Mouse (Mus musculus): ENCODE results near the gene Bspry. TPM values are rescaled to one million over a fixed set of nuclear protein-coding genes. Genes with fewer than 3 reads are reported as not detected.

Gene Bspry
- total and polyA plus RNA-seq, 2 experiments from 2014 or later: 0.15 TPM; not detected in 1

DNA sequence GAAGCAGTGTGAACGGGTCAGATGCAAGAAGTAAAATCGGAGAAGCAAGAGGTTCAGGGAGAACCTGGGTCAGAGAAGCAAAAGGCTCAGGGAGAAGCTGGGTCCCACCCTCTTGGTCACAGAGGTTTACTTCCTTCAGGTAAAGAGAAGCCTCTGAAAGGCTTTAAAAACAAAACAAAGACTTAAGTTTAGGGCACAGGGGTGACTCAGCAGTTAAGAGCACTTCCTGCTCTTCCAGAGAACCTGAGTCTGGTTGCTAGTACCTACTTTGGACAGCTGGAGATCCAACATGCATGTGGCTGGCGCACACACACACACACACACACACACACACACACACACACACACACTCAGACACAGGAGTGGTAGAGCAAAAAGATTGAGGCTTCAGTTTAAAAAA lies 5.1 kb downstream of the Bspry start:
- ATAC-seq (ENCODE audit: insufficient read depth, low read depth): no peak
- TF ChIP-seq CTCF (IDR thresholded peaks at IDR 0.05; ENCODE audit: low read depth) (no peak), EP300 (IDR thresholded peaks at IDR 0.05; ENCODE audit: low read depth) (no peak)

DNA sequence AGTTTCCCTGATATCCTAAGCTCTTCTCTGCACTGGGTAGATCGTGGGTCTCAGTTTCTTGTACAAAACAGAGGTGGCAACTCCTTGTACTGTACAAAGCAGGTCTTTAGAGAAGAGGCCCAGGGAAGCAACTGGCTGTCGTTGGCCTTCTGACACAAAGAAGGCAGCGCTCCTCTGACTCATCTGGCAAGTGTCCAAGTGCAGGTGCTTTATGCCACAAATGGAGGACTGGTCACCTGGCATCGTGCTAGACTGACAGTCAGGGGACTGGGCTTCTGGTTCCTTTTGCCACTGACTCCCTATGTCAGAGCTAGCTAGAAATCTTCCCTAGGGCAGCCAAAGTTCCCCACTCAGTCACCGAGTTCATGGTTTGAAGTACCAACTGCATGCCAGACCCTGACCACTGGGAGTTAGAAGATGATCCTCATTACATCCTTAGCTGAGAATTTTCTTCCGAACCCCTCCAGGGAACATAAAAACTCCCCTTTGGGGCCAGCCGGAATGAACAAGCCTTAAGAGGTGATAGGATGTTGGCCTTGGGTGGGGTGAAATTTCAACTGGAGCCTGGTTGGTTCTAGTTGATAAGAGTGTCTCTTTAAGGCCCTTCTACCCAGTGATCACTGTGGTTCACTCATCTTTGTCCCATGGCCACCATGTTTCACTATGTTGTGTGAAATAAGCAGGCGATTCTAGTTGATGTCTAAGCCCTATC lies 5.8 kb downstream of the Bspry start:
- H3K9ac ChIP-seq (replicated peaks; ENCODE audit: low read depth, low read length): no peak overlapping the region
- DNase-seq (ENCODE audit: low spot score) (no peak), ATAC-seq (ENCODE audit: insufficient read depth, low read depth) (no peak)
- H3K27me3 ChIP-seq (ENCODE audit: control insufficient read depth, insufficient read depth, low read length): no peaks in the 10 kb centered on the region
- 67% methylated on average over 8 of the region's 8 CpGs for WGBS
- no peak overlapping the region for H3K4me3 ChIP-seq (ENCODE audit: low read depth, low read length)
- TF ChIP-seq EP300 (IDR thresholded peaks at IDR 0.05; ENCODE audit: low read depth) (no peak), CTCF (IDR thresholded peaks at IDR 0.05; ENCODE audit: low read depth) (no peak)
- H3K9me3 ChIP-seq (replicated peaks; ENCODE audit: control insufficient read depth, low read length): no peaks in the 10 kb centered on the region
- H3K4me2 ChIP-seq (ENCODE audit: low read depth, low read length): no peak overlapping the region
- no peaks in the 10 kb centered on the region for H3K36me3 ChIP-seq (replicated peaks; ENCODE audit: control insufficient read depth, insufficient read depth, low read length)
- no peaks in the 10 kb centered on the region for H3K4me1 ChIP-seq (ENCODE audit: control insufficient read depth, insufficient read depth)
- H3K27ac ChIP-seq (ENCODE audit: low read depth): no peak overlapping the region

More for the DNA sequence above, 5.1 kb downstream of the Bspry start:
- Histone ChIP-seq H3K27ac (ENCODE audit: low read depth) (no peak overlapping the region), H3K4me1 (ENCODE audit: control insufficient read depth, insufficient read depth) (peaks cover 4% of the 10 kb centered on the region; the same call in 1 of the 2 replicates), H3K27me3 (ENCODE audit: control insufficient read depth, insufficient read depth, low read length) (peaks cover 2% of the 10 kb centered on the region), H3K4me2 (ENCODE audit: low read depth, low read length) (no peak overlapping the region), H3K9me3 (replicated peaks; ENCODE audit: control insufficient read depth, low read length) (no peaks in the 10 kb centered on the region), H3K36me3 (replicated peaks; ENCODE audit: control insufficient read depth, insufficient read depth, low read length) (no peaks in the 10 kb centered on the region), H3K4me3 (ENCODE audit: low read depth, low read length) (no peak overlapping the region), H3K9ac (replicated peaks; ENCODE audit: low read depth, low read length) (no peak overlapping the region)
- no peak for DNase-seq (ENCODE audit: low spot score)
- WGBS: 67% methylated on average over 3 of the region's 3 CpGs

DNA sequence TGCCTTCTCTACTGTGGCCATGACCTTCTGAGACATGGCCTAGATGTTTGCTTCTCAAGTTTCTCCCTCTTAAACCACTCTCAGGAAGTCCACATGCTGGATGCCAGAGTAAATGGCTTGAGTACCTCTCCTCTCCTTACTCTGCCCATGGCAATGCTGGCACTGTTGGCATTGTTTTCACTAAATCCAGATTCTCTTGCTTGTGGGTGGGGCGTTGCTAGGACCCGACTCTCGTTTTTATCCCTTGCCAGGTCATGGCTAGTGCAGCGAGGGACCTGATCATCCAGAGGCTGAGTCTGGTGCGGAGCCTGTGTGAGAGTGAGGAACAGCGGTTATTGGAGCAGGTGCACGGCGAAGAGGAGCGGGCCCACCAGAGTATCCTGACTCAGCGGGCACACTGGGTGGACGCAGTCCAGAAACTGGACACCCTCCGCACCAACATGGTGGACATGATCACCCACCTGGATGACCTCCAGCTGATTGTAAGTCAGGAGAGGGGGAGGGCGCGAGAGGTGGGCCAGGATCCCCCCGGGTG lies 6.4 kb downstream of the Bspry start:
- no peak for TF ChIP-seq CTCF (IDR thresholded peaks at IDR 0.05; ENCODE audit: low read depth)
- no peak for TF ChIP-seq EP300 (IDR thresholded peaks at IDR 0.05; ENCODE audit: low read depth)
- WGBS: 85% methylated on average over 15 of the region's 15 CpGs
- H3K4me3 ChIP-seq (ENCODE audit: low read depth, low read length): no peak overlapping the region
- no peaks in the 10 kb centered on the region for H3K4me1 ChIP-seq (ENCODE audit: control insufficient read depth, insufficient read depth)
- H3K27ac ChIP-seq (ENCODE audit: low read depth): no peak overlapping the region
- ATAC-seq (ENCODE audit: insufficient read depth, low read depth): no peak
- H3K9me3 ChIP-seq (replicated peaks; ENCODE audit: control insufficient read depth, low read length): no peaks in the 10 kb centered on the region
- no peaks in the 10 kb centered on the region for H3K27me3 ChIP-seq (ENCODE audit: control insufficient read depth, insufficient read depth, low read length)
- no peak for DNase-seq (ENCODE audit: low spot score)
- no peak overlapping the region for H3K9ac ChIP-seq (replicated peaks; ENCODE audit: low read depth, low read length)
- no peak overlapping the region for H3K4me2 ChIP-seq (ENCODE audit: low read depth, low read length)
- H3K36me3 ChIP-seq (replicated peaks; ENCODE audit: control insufficient read depth, insufficient read depth, low read length): no peaks in the 10 kb centered on the region

DNA sequence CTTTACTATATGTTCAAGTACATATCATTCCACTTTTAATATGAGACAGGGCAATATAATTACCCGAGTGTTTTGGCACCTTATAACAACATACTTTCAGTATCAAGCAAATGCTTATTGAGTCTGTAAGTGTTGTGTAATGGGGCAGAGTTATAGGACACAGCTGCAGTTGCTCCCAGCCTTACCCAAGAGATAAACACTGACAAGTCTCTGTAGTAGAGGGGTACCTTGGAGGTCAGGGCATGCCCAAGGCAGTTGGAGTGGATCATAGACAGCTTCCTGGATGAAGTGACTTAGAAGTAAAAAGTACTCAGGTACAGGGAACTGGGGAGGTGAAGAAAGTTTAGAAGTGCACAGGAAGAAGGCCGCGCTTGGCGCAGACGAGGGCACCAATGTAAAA lies 7.3 kb downstream of the Bspry start:
- no peaks in the 10 kb centered on the region for H3K9me3 ChIP-seq (replicated peaks; ENCODE audit: control insufficient read depth, low read length)
- TF ChIP-seq EP300 (IDR thresholded peaks at IDR 0.05; ENCODE audit: low read depth): no peak
- TF ChIP-seq CTCF (IDR thresholded peaks at IDR 0.05; ENCODE audit: low read depth): no peak
- no peak overlapping the region for H3K4me3 ChIP-seq (ENCODE audit: low read depth, low read length)
- 84% methylated on average over 5 of the region's 5 CpGs for WGBS
- no peak overlapping the region for H3K27ac ChIP-seq (ENCODE audit: low read depth)
- no peaks in the 10 kb centered on the region for H3K4me1 ChIP-seq (ENCODE audit: control insufficient read depth, insufficient read depth)
- ATAC-seq (ENCODE audit: insufficient read depth, low read depth) (no peak), DNase-seq (ENCODE audit: low spot score) (no peak)
- H3K27me3 ChIP-seq (ENCODE audit: control insufficient read depth, insufficient read depth, low read length): no peaks in the 10 kb centered on the region
- H3K9ac ChIP-seq (replicated peaks; ENCODE audit: low read depth, low read length): no peak overlapping the region
- no peak overlapping the region for H3K4me2 ChIP-seq (ENCODE audit: low read depth, low read length)
- H3K36me3 ChIP-seq (replicated peaks; ENCODE audit: control insufficient read depth, insufficient read depth, low read length): no peaks in the 10 kb centered on the region

DNA sequence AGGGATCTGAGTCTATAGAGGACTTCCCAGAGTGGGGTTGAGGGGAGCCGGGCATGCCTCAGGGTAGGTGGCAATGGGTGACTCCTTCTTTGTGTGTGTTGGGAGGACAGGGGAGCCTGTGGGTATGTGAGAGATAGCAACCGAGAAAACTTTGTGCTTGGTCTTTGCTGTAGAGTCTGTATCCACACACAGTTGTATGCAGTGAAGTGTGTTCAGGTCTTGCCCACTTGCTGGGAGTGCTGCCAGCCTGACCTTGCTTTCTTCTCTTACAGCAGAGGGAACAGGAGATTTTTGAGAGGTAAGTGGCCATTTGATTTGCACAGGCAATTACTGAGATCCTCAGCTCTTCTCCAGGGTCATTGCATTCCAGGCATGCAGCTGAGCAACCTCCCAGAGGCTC lies 8.1 kb downstream of the Bspry start:
- no peak overlapping the region for H3K27ac ChIP-seq (ENCODE audit: low read depth)
- H3K36me3 ChIP-seq (replicated peaks; ENCODE audit: control insufficient read depth, insufficient read depth, low read length): no peaks in the 10 kb centered on the region
- H3K4me3 ChIP-seq (ENCODE audit: low read depth, low read length): no peak overlapping the region
- H3K4me2 ChIP-seq (ENCODE audit: low read depth, low read length): no peak overlapping the region
- no peak for ATAC-seq (ENCODE audit: insufficient read depth, low read depth)
- no peak for TF ChIP-seq CTCF (IDR thresholded peaks at IDR 0.05; ENCODE audit: low read depth)
- TF ChIP-seq EP300 (IDR thresholded peaks at IDR 0.05; ENCODE audit: low read depth): no peak
- no peaks in the 10 kb centered on the region for H3K4me1 ChIP-seq (ENCODE audit: control insufficient read depth, insufficient read depth)
- no peaks in the 10 kb centered on the region for H3K9me3 ChIP-seq (replicated peaks; ENCODE audit: control insufficient read depth, low read length)
- 84% methylated on average over 2 of the region's 2 CpGs for WGBS
- H3K9ac ChIP-seq (replicated peaks; ENCODE audit: low read depth, low read length): no peak overlapping the region
- DNase-seq (ENCODE audit: low spot score): no peak
- no peaks in the 10 kb centered on the region for H3K27me3 ChIP-seq (ENCODE audit: control insufficient read depth, insufficient read depth, low read length)

DNA sequence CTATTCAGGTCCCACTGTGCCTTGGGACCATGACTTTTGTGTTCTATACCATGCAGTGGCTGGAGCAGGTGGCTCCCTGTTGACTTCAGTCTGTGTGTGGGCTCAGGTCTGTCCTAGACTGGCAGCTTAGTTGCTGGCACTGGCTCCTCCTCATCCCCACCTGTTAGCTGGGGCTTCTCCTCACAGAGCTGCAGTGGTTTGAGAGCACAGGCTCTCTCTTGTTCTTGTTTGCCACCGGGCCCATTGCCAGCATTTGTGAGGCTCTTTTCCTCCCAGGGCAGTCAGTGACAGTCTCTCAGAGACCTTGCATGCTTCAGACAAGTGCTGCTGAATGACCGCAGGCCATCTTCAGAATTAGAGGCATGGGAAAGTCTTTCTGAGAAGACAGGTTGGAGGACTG lies 12.8 kb downstream of the Bspry start:
- Histone ChIP-seq H3K4me2 (ENCODE audit: low read depth, low read length) (no peak overlapping the region), H3K27ac (ENCODE audit: low read depth) (no peak overlapping the region), H3K9ac (replicated peaks; ENCODE audit: low read depth, low read length) (no peak overlapping the region), H3K4me3 (ENCODE audit: low read depth, low read length) (no peak overlapping the region), H3K4me1 (ENCODE audit: control insufficient read depth, insufficient read depth) (no peaks in the 10 kb centered on the region; the same call in 1 of the 2 replicates), H3K9me3 (replicated peaks; ENCODE audit: control insufficient read depth, low read length) (no peaks in the 10 kb centered on the region), H3K27me3 (ENCODE audit: control insufficient read depth, insufficient read depth, low read length) (no peaks in the 10 kb centered on the region), H3K36me3 (replicated peaks; ENCODE audit: control insufficient read depth, insufficient read depth, low read length) (no peaks in the 10 kb centered on the region)
- ATAC-seq (ENCODE audit: insufficient read depth, low read depth): no peak
- TF ChIP-seq CTCF (IDR thresholded peaks at IDR 0.05; ENCODE audit: low read depth) (no peak), EP300 (IDR thresholded peaks at IDR 0.05; ENCODE audit: low read depth) (no peak)
- WGBS: 77% methylated on average over 2 of the region's 2 CpGs
- DNase-seq (ENCODE audit: low spot score): no peak

Data from heart, postnatal 0 days (tissue).